8 mouse cellular contexts compared by ENCODE assay signal in the genomic region with DNA sequence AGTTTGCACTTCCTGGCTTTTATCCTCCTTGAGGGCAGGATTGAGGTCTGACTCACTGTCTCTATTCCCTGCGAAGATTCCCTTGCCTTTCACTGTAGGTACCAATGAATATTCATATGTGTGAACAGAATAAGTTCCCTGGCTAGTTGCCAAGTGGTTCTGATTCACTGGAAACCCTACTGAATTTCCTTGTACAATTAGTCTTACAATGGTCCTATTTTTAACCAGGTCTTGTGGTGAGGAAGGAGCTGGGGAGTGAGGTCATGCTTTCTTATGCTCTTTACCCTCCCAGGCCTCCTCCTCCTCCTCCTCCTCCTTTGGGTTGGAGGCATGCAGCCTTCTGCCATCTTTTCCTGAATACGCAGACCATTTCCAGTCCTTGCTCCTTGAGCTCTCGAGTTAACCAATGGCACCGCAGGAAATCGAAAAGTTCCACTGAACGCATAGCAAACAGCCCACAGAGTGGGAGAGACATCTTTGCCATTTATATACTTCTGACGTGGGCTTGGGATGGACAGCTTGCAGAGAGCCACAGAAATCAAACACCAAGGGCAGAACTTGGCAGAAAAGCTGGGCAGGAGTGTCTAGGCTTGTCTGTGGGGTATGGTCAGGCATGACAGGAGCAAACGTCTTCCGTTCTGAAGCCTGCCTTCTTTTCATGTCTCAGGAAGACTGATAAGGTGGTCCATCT.
DNase-seq lines count a peak whose midpoint lies in the region; ATAC-seq lines count a peak whose summit lies in the region.

No protein-coding gene starts in this region.

- H3K9ac ChIP-seq in kidney, embryonic 16.5 days (replicated peaks; ENCODE audit: low read length) = no peak overlapping the region
- H3K9ac ChIP-seq in forebrain, embryonic 14.5 days (ENCODE audit: low read length) = no peak overlapping the region
- no peak overlapping the region for H3K9ac ChIP-seq in midbrain, embryonic 15.5 days

- no peak for DNase-seq in kidney, postnatal 10 days
- DNase-seq in R1 (ENCODE audit: low read depth, low spot score) = peak; percentile 94
- DNase-seq in forebrain, embryonic 14.5 days (ENCODE audit: low spot score) = peak; percentile 92
- DNase-seq in gastrocnemius, postnatal 36 days = no peak
- no peak for DNase-seq in right cerebral cortex, postnatal 14 days
- DNase-seq in testis, postnatal 10 days (ENCODE audit: low spot score) = no peak

- 76% methylated on average over 9 of the region's 9 CpGs for WGBS in kidney, embryonic 16.5 days
- 34% methylated on average over 9 of the region's 9 CpGs for WGBS in forebrain, embryonic 14.5 days
- WGBS in midbrain, embryonic 15.5 days = 54% methylated on average over 9 of the region's 9 CpGs

- H3K9me3 ChIP-seq in kidney, embryonic 16.5 days (ENCODE audit: low read length) = peaks cover 5% of the 10 kb centered on the region; the same call in 1 of the 2 replicates
- no peaks in the 10 kb centered on the region for H3K9me3 ChIP-seq in forebrain, embryonic 14.5 days (replicated peaks; ENCODE audit: control insufficient read depth, low read length)
- no peaks in the 10 kb centered on the region for H3K9me3 ChIP-seq in midbrain, embryonic 15.5 days

- peak; percentile 52; the same call in 1 of the 2 replicates for ATAC-seq in kidney, embryonic 16.5 days (ENCODE audit: low FRiP score, low TSS enrichment)
- ATAC-seq in forebrain, embryonic 14.5 days = peak; percentile 82
- ATAC-seq in midbrain, embryonic 15.5 days (replicated peaks) = peak; percentile 41; the same call in 1 of the 2 replicates

- no peak overlapping the region for H3K4me3 ChIP-seq in kidney, embryonic 16.5 days (ENCODE audit: low read length)
- no peak overlapping the region for H3K4me3 ChIP-seq in forebrain, embryonic 14.5 days (ENCODE audit: low read depth, low read length)
- no peak overlapping the region for H3K4me3 ChIP-seq in midbrain, embryonic 15.5 days

- H3K4me2 ChIP-seq in kidney, embryonic 16.5 days (replicated peaks; ENCODE audit: low read depth, low read length) = no peak overlapping the region
- no peak overlapping the region for H3K4me2 ChIP-seq in forebrain, embryonic 14.5 days (ENCODE audit: low read length)
- H3K4me2 ChIP-seq in midbrain, embryonic 15.5 days = no peak overlapping the region

- H3K4me1 ChIP-seq in kidney, embryonic 16.5 days (ENCODE audit: insufficient read depth, low read length) = peaks cover 7% of the 10 kb centered on the region
- H3K4me1 ChIP-seq in forebrain, embryonic 14.5 days (ENCODE audit: control insufficient read depth, insufficient read depth, low read length) = peaks cover 5% of the 10 kb centered on the region; the same call in 1 of the 2 replicates
- H3K4me1 ChIP-seq in midbrain, embryonic 15.5 days = no peaks in the 10 kb centered on the region; the same call in 1 of the 2 replicates

- no peaks in the 10 kb centered on the region for H3K27me3 ChIP-seq in kidney, embryonic 16.5 days (ENCODE audit: insufficient read depth, low read length)
- no peaks in the 10 kb centered on the region for H3K27me3 ChIP-seq in forebrain, embryonic 14.5 days (replicated peaks; ENCODE audit: control insufficient read depth, insufficient read depth, low read length)
- no peaks in the 10 kb centered on the region for H3K27me3 ChIP-seq in midbrain, embryonic 15.5 days (replicated peaks)

- no peaks in the 10 kb centered on the region for H3K36me3 ChIP-seq in kidney, embryonic 16.5 days (ENCODE audit: insufficient read depth, low read length)
- H3K36me3 ChIP-seq in forebrain, embryonic 14.5 days (ENCODE audit: control insufficient read depth, insufficient read depth, low read length) = no peaks in the 10 kb centered on the region
- no peaks in the 10 kb centered on the region for H3K36me3 ChIP-seq in midbrain, embryonic 15.5 days (replicated peaks)

- intact Hi-C loops in gastrocnemius, postnatal 36 days (cut with DNase I) = loop anchor here (5.0 kb wide), 1 partner anchor 32 kb away; no protein-coding TSS in a partner anchor

- H3K27ac ChIP-seq in kidney, embryonic 16.5 days (ENCODE audit: low read length) = peak overlapping the region; percentile 48; the same call in 1 of the 2 replicates
- peak overlapping the region; percentile 65 for H3K27ac ChIP-seq in forebrain, embryonic 14.5 days (ENCODE audit: low read depth, low read length)
- 0 out of 2 replicates have a peak overlapping the region, but pooled peaks have one; percentile 17 for H3K27ac ChIP-seq in midbrain, embryonic 15.5 days

Comparison
In these comparisons a context has a peak if more than half of its experiments do, and no peak if none do; other contexts are left out.
1. DNase-seq: peak in R1 (single experiment) and forebrain, embryonic 14.5 days (single experiment); none in kidney, postnatal 10 days (single experiment), gastrocnemius, postnatal 36 days (0 of 2), right cerebral cortex, postnatal 14 days (single experiment) and testis, postnatal 10 days (single experiment).
2. Peak in every context shown above with its lines, with median percentiles within 50 percentile points of each other: ATAC-seq and H3K27ac ChIP-seq.